Mouse (Mus musculus): Measurements from ENCODE around the gene Ucn3. TPM values are rescaled to one million over a fixed set of nuclear protein-coding genes. Genes with fewer than 3 reads are reported as not detected.

Ucn3 gene
- polyA plus RNA-seq, 1 experiment: not detected

- Histone ChIP-seq H3K4me1 (ENCODE audit: control insufficient read depth) (peaks cover 47% of the 10 kb centered on the region), H3K36me3 (ENCODE audit: control insufficient read depth) (peaks cover 67% of the 10 kb centered on the region), H3K27me3 (ENCODE audit: control insufficient read depth) (no peaks in the 10 kb centered on the region), H3K4me3 (replicated peaks) (no peak overlapping the region), H3K9me3 (ENCODE audit: control insufficient read depth, low read length) (peaks cover 6% of the 10 kb centered on the region; the same call in 1 of the 2 replicates)
- no peak for TF ChIP-seq GATA1 (IDR thresholded peaks at IDR 0.05; ENCODE audit: low read length)
- TF ChIP-seq TAL1 (IDR thresholded peaks at IDR 0.05; ENCODE audit: low read length): no peak
These were observed 49.1 kb downstream of the Ucn3 start for GRCm38 (mm10) chr13:3896032-3896431.

- Histone ChIP-seq H3K4me3 (replicated peaks) (no peak overlapping the region), H3K36me3 (ENCODE audit: control insufficient read depth) (peaks cover 65% of the 10 kb centered on the region), H3K9me3 (ENCODE audit: control insufficient read depth, low read length) (peaks cover 6% of the 10 kb centered on the region; the same call in 1 of the 2 replicates), H3K4me1 (ENCODE audit: control insufficient read depth) (peaks cover 51% of the 10 kb centered on the region), H3K27me3 (ENCODE audit: control insufficient read depth) (no peaks in the 10 kb centered on the region)
- TF ChIP-seq TAL1 (IDR thresholded peaks at IDR 0.05; ENCODE audit: low read length) (no peak), GATA1 (IDR thresholded peaks at IDR 0.05; ENCODE audit: low read length) (no peak)
These were observed 49.7 kb downstream of the Ucn3 start for GRCm38 (mm10) chr13:3895397-3895980.

DNA sequence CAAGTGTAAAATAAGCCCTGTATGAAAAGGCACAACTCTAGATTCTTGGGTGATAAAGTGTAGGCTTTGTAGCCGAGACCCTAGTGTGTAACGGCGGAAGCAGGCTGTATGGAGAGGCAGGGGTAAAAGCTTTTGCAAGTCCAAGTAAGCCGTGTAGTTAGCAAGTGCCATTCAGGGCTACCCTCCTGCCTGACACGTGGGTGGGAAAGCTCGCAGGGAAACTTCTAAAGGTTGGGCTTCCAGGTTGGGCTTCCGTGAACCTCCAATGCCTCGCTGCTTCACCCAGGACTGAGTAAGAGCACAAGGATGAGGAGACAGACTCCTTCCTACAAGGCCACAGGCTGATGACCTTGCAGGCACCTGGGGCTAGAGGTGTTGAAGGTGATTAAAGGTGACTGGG is 50.6 kb downstream of the Ucn3 start:
- TF ChIP-seq GATA1 (IDR thresholded peaks at IDR 0.05; ENCODE audit: low read length): no peak
- TF ChIP-seq TAL1 (IDR thresholded peaks at IDR 0.05; ENCODE audit: low read length): no peak
- H3K9me3 ChIP-seq (ENCODE audit: control insufficient read depth, low read length): peaks cover 6% of the 10 kb centered on the region; the same call in 1 of the 2 replicates
- peaks cover 59% of the 10 kb centered on the region for H3K4me1 ChIP-seq (ENCODE audit: control insufficient read depth)
- no peak overlapping the region for H3K4me3 ChIP-seq (replicated peaks)
- peaks cover 64% of the 10 kb centered on the region for H3K36me3 ChIP-seq (ENCODE audit: control insufficient read depth)
- H3K27me3 ChIP-seq (ENCODE audit: control insufficient read depth): no peaks in the 10 kb centered on the region

GRCm38 (mm10) chr13:3893126-3893734 is 51.9 kb downstream of the Ucn3 start:
- 0 out of 2 replicates have a peak, but pooled peaks have one; percentile 12 for TF ChIP-seq GATA1 (IDR thresholded peaks at IDR 0.05; ENCODE audit: low read length)
- TF ChIP-seq TAL1 (IDR thresholded peaks at IDR 0.05; ENCODE audit: low read length): no peak
- H3K4me3 ChIP-seq (replicated peaks): peak overlapping the region; percentile 75
- peaks cover 62% of the 10 kb centered on the region for H3K4me1 ChIP-seq (ENCODE audit: control insufficient read depth)
- no peaks in the 10 kb centered on the region for H3K27me3 ChIP-seq (ENCODE audit: control insufficient read depth)
- peaks cover 66% of the 10 kb centered on the region for H3K36me3 ChIP-seq (ENCODE audit: control insufficient read depth)
- peaks cover 3% of the 10 kb centered on the region; the same call in 1 of the 2 replicates for H3K9me3 ChIP-seq (ENCODE audit: control insufficient read depth, low read length)

GRCm38 (mm10) chr13:3892601-3893000 is 52.5 kb downstream of the Ucn3 start:
- H3K4me1 ChIP-seq (ENCODE audit: control insufficient read depth): peaks cover 58% of the 10 kb centered on the region
- peaks cover 67% of the 10 kb centered on the region for H3K36me3 ChIP-seq (ENCODE audit: control insufficient read depth)
- TF ChIP-seq GATA1 (IDR thresholded peaks at IDR 0.05; ENCODE audit: low read length) (no peak), TAL1 (IDR thresholded peaks at IDR 0.05; ENCODE audit: low read length) (no peak)
- H3K27me3 ChIP-seq (ENCODE audit: control insufficient read depth): no peaks in the 10 kb centered on the region
- peak overlapping the region; percentile 75 for H3K4me3 ChIP-seq (replicated peaks)
- no peaks in the 10 kb centered on the region for H3K9me3 ChIP-seq (ENCODE audit: control insufficient read depth, low read length)

DNA sequence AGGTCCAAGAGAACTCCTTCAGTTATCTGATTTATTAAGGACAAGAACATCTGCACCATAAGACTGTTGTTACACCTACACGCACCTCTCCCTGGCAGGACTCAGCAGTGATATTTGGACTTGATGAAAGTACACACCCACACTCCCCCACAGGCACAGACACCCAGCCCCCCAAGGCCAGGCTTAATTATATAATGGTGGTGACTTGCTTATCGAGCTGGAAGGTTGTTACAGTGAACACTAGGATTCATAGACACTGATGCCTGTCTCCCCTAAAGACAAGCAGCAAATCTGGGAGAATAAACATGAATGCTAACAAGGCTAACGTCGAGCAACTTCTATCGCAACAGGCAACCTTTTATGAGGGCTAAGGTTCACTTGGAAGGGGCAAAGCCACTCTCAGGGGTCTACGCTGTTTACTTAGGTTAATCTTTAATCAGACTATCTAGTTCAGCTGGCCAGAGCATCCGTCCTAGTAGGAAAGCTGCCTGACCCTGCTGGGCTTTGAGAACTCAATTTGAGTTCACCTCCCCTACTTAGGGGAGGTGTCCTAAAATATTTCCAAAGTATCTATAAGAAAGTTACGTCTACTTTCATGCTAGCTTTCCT is 53.6 kb downstream of the Ucn3 start:
- TF ChIP-seq TAL1 (IDR thresholded peaks at IDR 0.05; ENCODE audit: low read length): no peak
- TF ChIP-seq GATA1 (IDR thresholded peaks at IDR 0.05; ENCODE audit: low read length): no peak
- Histone ChIP-seq H3K4me1 (ENCODE audit: control insufficient read depth) (peaks cover 55% of the 10 kb centered on the region), H3K9me3 (ENCODE audit: control insufficient read depth, low read length) (no peaks in the 10 kb centered on the region), H3K4me3 (replicated peaks) (peak overlapping the region; percentile 75), H3K27me3 (ENCODE audit: control insufficient read depth) (no peaks in the 10 kb centered on the region), H3K36me3 (ENCODE audit: control insufficient read depth) (peaks cover 77% of the 10 kb centered on the region)

Other genes starting within 250 kb of the Ucn3 start
- gene Calml3, start 141.0 kb downstream of the Ucn3 start, polyA plus RNA-seq (2012): not detected in 2 replicates
- gene Calm4, start 107.6 kb downstream of the Ucn3 start, polyA plus RNA-seq (2012): not detected in 2 replicates
- not detected in 2 replicates for gene Calm5, start 91.2 kb downstream of the Ucn3 start, polyA plus RNA-seq (2012)
- 5.8 and 9.3 TPM in 2 replicates for gene Net1, start 27.1 kb downstream of the Ucn3 start, polyA plus RNA-seq (2012)
- gene Tubal3, start 27.1 kb downstream of the Ucn3 start, polyA plus RNA-seq (2012): not detected in 2 replicates
- not detected in 2 replicates for gene Akr1c14, start 103.7 kb upstream of the Ucn3 start, polyA plus RNA-seq (2012)
- not detected in 2 replicates for gene Akr1c18, start 205.3 kb upstream of the Ucn3 start, polyA plus RNA-seq (2012)
- not detected in 2 replicates for gene Akr1c13, start 245.8 kb upstream of the Ucn3 start, polyA plus RNA-seq (2012)

All from erythroblast, embryonic 14.5 days (primary cell).